Comparison of ENCODE assay signal across 26 mouse cellular contexts in the genomic region with DNA sequence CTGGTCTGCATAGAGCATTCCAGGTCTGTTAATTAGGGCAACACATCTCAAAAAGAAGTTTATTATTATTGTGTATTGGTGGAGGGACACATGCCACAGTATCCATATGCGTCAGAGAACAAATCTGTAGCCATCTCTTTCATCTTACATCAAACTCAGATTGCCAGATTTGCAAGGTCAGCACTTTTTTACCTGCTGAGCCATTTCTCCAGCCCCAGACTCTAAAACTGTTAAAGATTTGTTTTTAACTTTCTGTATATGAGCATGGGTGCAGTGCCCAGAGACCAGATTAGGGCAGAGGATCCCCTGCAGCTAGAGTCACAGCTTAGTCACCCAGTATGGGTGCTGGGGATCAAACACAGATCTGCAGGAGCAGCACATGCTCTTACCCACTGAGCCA. TPM values are rescaled to one million over a fixed set of nuclear protein-coding genes. Genes with fewer than 3 reads are reported as not detected.
A peak's percentile ranks its signal among the peaks of the same experiment; 100 is the strongest.
DNase-seq lines count a peak whose midpoint lies in the region; ATAC-seq and TF ChIP-seq lines count a peak whose summit lies in the region.
"Had no signal": no experiment of that assay in that cellular context is flagged by ENCODE, and none has a peak within 500 bp of the region (broad histone marks: within the 10 kb centered on the region; RNA-seq: fewer than 3 reads in every experiment).

No protein-coding gene starts in this region.

- WGBS in liver, adult 2 months, result 89% methylated on average over 1 of the region's 1 CpGs
- 97% methylated on average over 1 of the region's 1 CpGs for WGBS in liver, postnatal 0 days (ENCODE audit: insufficient replicate concordance)
- 79% methylated on average over 1 of the region's 1 CpGs for WGBS in liver, embryonic 13.5 days (ENCODE audit: insufficient replicate concordance)
- WGBS in liver, embryonic 16.5 days (ENCODE audit: insufficient replicate concordance), result 89% methylated on average over 1 of the region's 1 CpGs

- H3K36me3 ChIP-seq in liver, adult 2 months (ENCODE audit: control insufficient read depth, insufficient read depth, low read length), result no peaks in the 10 kb centered on the region
- H3K36me3 ChIP-seq in liver, postnatal 0 days (replicated peaks; ENCODE audit: insufficient read depth, low read length), result peaks cover 3% of the 10 kb centered on the region; the same call in 1 of the 2 replicates
- H3K36me3 ChIP-seq in liver, embryonic 13.5 days, result peaks cover 17% of the 10 kb centered on the region
- no peaks in the 10 kb centered on the region for H3K36me3 ChIP-seq in ES-E14 (ENCODE audit: control insufficient read depth, insufficient read depth, low read length, poor library complexity, severe bottlenecking)
- H3K36me3 ChIP-seq in liver, embryonic 16.5 days (ENCODE audit: control insufficient read depth, insufficient read depth), result peaks cover 4% of the 10 kb centered on the region; the same call in 1 of the 2 replicates
- H3K36me3 ChIP-seq: embryonic facial prominence, embryonic 15.5 days; forebrain, embryonic 12.5 days had no signal

- no peak for TF ChIP-seq EP300 in liver, postnatal 0 days (IDR thresholded peaks at IDR 0.05; ENCODE audit: low read depth)

- H3K4me3 ChIP-seq in liver, adult 2 months (ENCODE audit: insufficient read depth, low read depth, low read length), result no peak overlapping the region
- no peak overlapping the region for H3K4me3 ChIP-seq in liver, postnatal 0 days (ENCODE audit: low read depth, low read length)
- H3K4me3 ChIP-seq in liver, embryonic 13.5 days (replicated peaks), result no peak overlapping the region
- no peak overlapping the region for H3K4me3 ChIP-seq in ES-E14 (ENCODE audit: insufficient read depth in 1 of 2, low read depth in 1 of 2, low read length in 2 of 2, poor library complexity in 1 of 2, severe bottlenecking in 1 of 2)
- H3K4me3 ChIP-seq in liver, embryonic 16.5 days (ENCODE audit: low read depth, low read length), result no peak overlapping the region
- H3K4me3 ChIP-seq: embryonic facial prominence, embryonic 13.5 days; embryonic facial prominence, embryonic 15.5 days; erythroblast, embryonic 14.5 days; forebrain, embryonic 10.5 days; forebrain, embryonic 12.5 days had no signal

- DNase-seq in liver, adult 2 months (ENCODE audit: extremely low read depth, low read depth, low spot score), result no peak
- DNase-seq in liver, postnatal 0 days, result no peak
- no peak for DNase-seq in liver, embryonic 13.5 days
- DNase-seq in liver, result no peak
- no peak for DNase-seq in ES-E14 (ENCODE audit: low read depth, low spot score)
- DNase-seq in cerebellum, adult 9-11 months, result no peak
- no peak for DNase-seq in left cerebral cortex, adult 11 months (ENCODE audit: low spot score)
- DNase-seq: adrenal gland, adult 8-10 months; adrenal gland, postnatal 14 days; adrenal gland, postnatal 36 days; cerebellum, adult 11-12 months; cerebellum, adult 2 months; cerebellum, adult 9-10 months; cerebellum, postnatal 14 days; cerebellum, postnatal 36 days; embryo, embryonic 11 days had no signal

- H3K9me3 ChIP-seq in liver, postnatal 0 days (ENCODE audit: low read length), result no peaks in the 10 kb centered on the region
- H3K9me3 ChIP-seq in liver, embryonic 13.5 days (replicated peaks), result no peaks in the 10 kb centered on the region
- H3K9me3 ChIP-seq in ES-E14 (ENCODE audit: control insufficient read depth, insufficient read depth, low read depth, low read length), result no peaks in the 10 kb centered on the region
- H3K9me3 ChIP-seq in liver, embryonic 16.5 days (replicated peaks; ENCODE audit: control insufficient read depth, low read length), result no peaks in the 10 kb centered on the region
- H3K9me3 ChIP-seq: embryonic facial prominence, embryonic 13.5 days; embryonic facial prominence, embryonic 15.5 days; forebrain, embryonic 10.5 days; forebrain, embryonic 12.5 days had no signal

- no peak overlapping the region for H3K9ac ChIP-seq in liver, adult 2 months (ENCODE audit: low read depth, low read length)
- no peak overlapping the region for H3K9ac ChIP-seq in liver, postnatal 0 days (replicated peaks)
- H3K9ac ChIP-seq in liver, embryonic 13.5 days, result no peak overlapping the region
- H3K9ac ChIP-seq in ES-E14 (ENCODE audit: insufficient read depth, low read depth, low read length, poor library complexity, severe bottlenecking), result no peak overlapping the region
- H3K9ac ChIP-seq in liver, embryonic 16.5 days (ENCODE audit: low read depth, low read length), result no peak overlapping the region
- H3K9ac ChIP-seq: embryonic facial prominence, embryonic 13.5 days; embryonic facial prominence, embryonic 15.5 days; forebrain, embryonic 12.5 days had no signal

- in situ Hi-C loops in ES-E14 (cut with MboI; ENCODE audit: low sequenced_read_pairs in 2 of 2, unreplicated experiment in 2 of 2), result no loop called here

- H3K4me2 ChIP-seq in liver, postnatal 0 days (ENCODE audit: low read depth, low read length), result no peak overlapping the region
- no peak overlapping the region for H3K4me2 ChIP-seq in liver, embryonic 13.5 days
- H3K4me2 ChIP-seq in liver, embryonic 16.5 days (ENCODE audit: low read depth, low read length), result no peak overlapping the region
- H3K4me2 ChIP-seq: embryonic facial prominence, embryonic 13.5 days; embryonic facial prominence, embryonic 15.5 days; forebrain, embryonic 12.5 days had no signal

- H3K4me1 ChIP-seq in liver, adult 2 months (ENCODE audit: control insufficient read depth, insufficient read depth, low read length), result peaks cover 3% of the 10 kb centered on the region
- H3K4me1 ChIP-seq in liver, postnatal 0 days (ENCODE audit: insufficient read depth), result peaks cover 40% of the 10 kb centered on the region
- peaks cover 71% of the 10 kb centered on the region for H3K4me1 ChIP-seq in liver, embryonic 13.5 days (replicated peaks)
- H3K4me1 ChIP-seq in ES-E14 (ENCODE audit: control insufficient read depth in 2 of 2, insufficient read depth in 2 of 2, low read length in 2 of 2, poor library complexity in 1 of 2), result peaks cover 2% of the 10 kb centered on the region in 2 experiments; a peak in 1 of 4 replicates
- H3K4me1 ChIP-seq in liver, embryonic 16.5 days (ENCODE audit: control insufficient read depth, low read depth, low read length), result peaks cover 54% of the 10 kb centered on the region
- H3K4me1 ChIP-seq: embryonic facial prominence, embryonic 13.5 days; embryonic facial prominence, embryonic 15.5 days; forebrain, embryonic 10.5 days; forebrain, embryonic 12.5 days had no signal

- TF ChIP-seq POLR2A in liver, adult 2 months (IDR thresholded peaks at IDR 0.05; ENCODE audit: extremely low read depth, insufficient read depth, low read length), result no peak

- no peak for ATAC-seq in liver, postnatal 0 days
- no peak for ATAC-seq in liver, embryonic 13.5 days (ENCODE audit: low read depth)
- no peak for ATAC-seq in liver, embryonic 16.5 days (ENCODE audit: low read depth)
- ATAC-seq: activated CD4-positive, CD25-positive, alpha-beta regulatory T cell, adult 4 months; forebrain, embryonic 14.5 days; forebrain, embryonic 16.5 days; Patski had no signal

- 0 out of 2 replicates have a peak overlapping the region, but pooled peaks have one; percentile 16 for H3K27ac ChIP-seq in liver, adult 2 months (replicated peaks; ENCODE audit: insufficient read depth, low read depth, low read length)
- H3K27ac ChIP-seq in liver, postnatal 0 days (ENCODE audit: low read depth), result no peak overlapping the region
- H3K27ac ChIP-seq in liver, embryonic 13.5 days, result 0 out of 2 replicates have a peak overlapping the region, but pooled peaks have one; percentile 24
- no peak overlapping the region for H3K27ac ChIP-seq in ES-E14 (ENCODE audit: insufficient read depth, low read depth, low read length, poor library complexity, severe bottlenecking)
- H3K27ac ChIP-seq in liver, embryonic 16.5 days (ENCODE audit: low read length), result peak overlapping the region; percentile 24; the same call in 1 of the 2 replicates
- H3K27ac ChIP-seq: embryonic facial prominence, embryonic 13.5 days; embryonic facial prominence, embryonic 15.5 days; forebrain, embryonic 10.5 days; forebrain, embryonic 12.5 days had no signal

- no peak for TF ChIP-seq CTCF in liver, adult 2 months (IDR thresholded peaks at IDR 0.05; ENCODE audit: low read depth, low read length)
- TF ChIP-seq CTCF in liver, postnatal 0 days (IDR thresholded peaks at IDR 0.05; ENCODE audit: low read depth), result no peak

- no peaks in the 10 kb centered on the region for H3K27me3 ChIP-seq in liver, adult 2 months (ENCODE audit: control insufficient read depth, insufficient read depth, low read length)
- H3K27me3 ChIP-seq in liver, postnatal 0 days (ENCODE audit: insufficient read depth, low read length), result no peaks in the 10 kb centered on the region
- no peaks in the 10 kb centered on the region for H3K27me3 ChIP-seq in liver, embryonic 13.5 days
- no peaks in the 10 kb centered on the region for H3K27me3 ChIP-seq in liver, embryonic 16.5 days (ENCODE audit: control insufficient read depth, insufficient read depth, low read depth, low read length)
- H3K27me3 ChIP-seq: embryonic facial prominence, embryonic 13.5 days; embryonic facial prominence, embryonic 15.5 days; forebrain, embryonic 12.5 days; Patski had no signal

- peaks cover 22% of the 10 kb centered on the region; the same call in 1 of the 2 replicates for H3K79me2 ChIP-seq in liver, adult 2 months (ENCODE audit: control insufficient read depth, insufficient read depth, low read length)

TF ChIP-seq in ES-E14, 5 proteins besides CTCF, POLR2A, EP300 and RAD21:
- no peak for TF ChIP-seq ZNF384 (IDR thresholded peaks at IDR 0.05; ENCODE audit: low read depth, low read length)
- peak; percentile 98 for TF ChIP-seq MAFK (IDR thresholded peaks at IDR 0.05; ENCODE audit: insufficient read depth, low read depth, low read length)
TF ChIP-seq in ES-E14: peak in this region for 1.

RNA-seq across cellular contexts. Expression of gene Gapvd1, which starts 18.4 kb away (rescaled TPM):
- 32.4 and 37.1 TPM in 2 replicates for total RNA-seq in liver, adult 2 months (2014; rRNA removed)
- 9.2 and 10.6 TPM in 2 replicates for polyA plus RNA-seq in liver, adult 2 months (2012; rRNA removed)
- 37.1 and 39.0 TPM in 2 replicates for polyA plus RNA-seq in liver, postnatal 0 days (2015; fragmentation: Nextera tagmentation; extraction: Ambion mirVana)
- 75.0 and 86.9 TPM in 2 replicates for polyA plus RNA-seq in liver, embryonic 13.5 days (2015; fragmentation: Nextera tagmentation; extraction: Ambion mirVana)
- 41.1 and 47.0 TPM in 2 replicates for total RNA-seq in ES-E14 (2012; rRNA removed)
- polyA plus RNA-seq in liver, embryonic 16.5 days (2015; fragmentation: Nextera tagmentation; extraction: Ambion mirVana), result 91.2 and 94.6 TPM in 2 replicates

RNA-seq across cellular contexts. Expression of gene Hspa5, which starts 35.1 kb away (rescaled TPM):
- 843 and 1,003 TPM in 2 replicates for total RNA-seq in liver, adult 2 months (2014; rRNA removed)
- polyA plus RNA-seq in liver, adult 2 months (2012; rRNA removed), result 1,344 and 1,475 TPM in 2 replicates
- 384 and 424 TPM in 2 replicates for polyA plus RNA-seq in liver, postnatal 0 days (2015; fragmentation: Nextera tagmentation; extraction: Ambion mirVana)
- 533 and 680 TPM in 2 replicates for polyA plus RNA-seq in liver, embryonic 13.5 days (2015; fragmentation: Nextera tagmentation; extraction: Ambion mirVana)
- total RNA-seq in ES-E14 (2012; rRNA removed), result 1,484 and 1,772 TPM in 2 replicates
- polyA plus RNA-seq in liver, embryonic 16.5 days (2015; fragmentation: Nextera tagmentation; extraction: Ambion mirVana), result 538 and 557 TPM in 2 replicates

Comparison
In these comparisons a context has a peak if more than half of its experiments do, and no peak if none do; other contexts are left out.
1. H3K27ac ChIP-seq: peak in liver, adult 2 months (single experiment), liver, embryonic 13.5 days (single experiment) and liver, embryonic 16.5 days (single experiment); none in liver, postnatal 0 days (single experiment) and ES-E14 (single experiment).